Mouse (Mus musculus) kidney, embryonic 14.5 days (tissue): ENCODE data around the gene Stk11ip. TPM values are rescaled to one million over a fixed set of nuclear protein-coding genes. Genes with fewer than 3 reads are reported as not detected.

Experiments
- polyA plus RNA-seq: library from polyadenylated mRNA; unstranded; fragments of >200 nt; fragmentation: Nextera tagmentation; extraction: Ambion mirVana; gene quantifications from 2 replicates; pipeline ENCODE4 v1.2.1, GENCODE M21; 2014

The Stk11ip gene
- polyA plus RNA-seq, 1 experiment from 2014 or later: 22.0 TPM

Other genes with a start within 250 kb of the Stk11ip start
- not detected in 2 replicates for gene Resp18, start 243.1 kb upstream of the Stk11ip start, polyA plus RNA-seq
- gene Dnpep, start 203.5 kb upstream of the Stk11ip start, polyA plus RNA-seq: 146 and 150 TPM in 2 replicates
- gene Des, start 161.2 kb upstream of the Stk11ip start, polyA plus RNA-seq: 41.5 and 51.6 TPM in 2 replicates
- gene Speg, start 146.2 kb upstream of the Stk11ip start, polyA plus RNA-seq: 39.6 and 43.5 TPM in 2 replicates
- 65.2 and 67.6 TPM in 2 replicates for gene Gmppa, start 85.6 kb upstream of the Stk11ip start, polyA plus RNA-seq
- 0.32 and 0.41 TPM in 2 replicates for gene Asic4, start 71.1 kb upstream of the Stk11ip start, polyA plus RNA-seq
- gene Chpf, start 42.2 kb upstream of the Stk11ip start, polyA plus RNA-seq: 37.1 and 41.4 TPM in 2 replicates
- 0.62 and 1.1 TPM in 2 replicates for gene Tmem198, start 42.0 kb upstream of the Stk11ip start, polyA plus RNA-seq
- gene Obsl1, start 15.1 kb upstream of the Stk11ip start, polyA plus RNA-seq: 79.8 and 83.2 TPM in 2 replicates
- 2.7 and 3.0 TPM in 2 replicates for gene Inha, start 14.5 kb upstream of the Stk11ip start, polyA plus RNA-seq
- gene Slc4a3, start 24.7 kb downstream of the Stk11ip start, polyA plus RNA-seq: 14.4 and 18.8 TPM in 2 replicates